Mouse (Mus musculus) embryo, embryonic 11.5 days (tissue): ENCODE results near the gene Mtnr1a.
"Not testable (repeated sequence)": the region's sequence is repeated elsewhere in the genome, so short reads cannot be mapped to it uniquely, and the experiment has no call there.

Experiments
- DNase-seq: peaks from one replicate; pipeline ENCODE4 v3.0.0-alpha.2; 2012; ENCODE audit warnings: low read depth, low spot score

Mtnr1a gene

GRCm38 (mm10) chr8:45068759-45069386, at the start of gene Mtnr1a:
Mtnr1a (plus strand) TSS chr8:45069137.
- peak; percentile 79 for DNase-seq

- no peak for DNase-seq
Measured at GRCm38 (mm10) chr8:45019241-45019640, 49.7 kb upstream of the Mtnr1a start.

- no peak for DNase-seq
Measured at GRCm38 (mm10) chr8:45021171-45021570, 47.8 kb upstream of the Mtnr1a start.

GRCm38 (mm10) chr8:45021911-45022665, 46.8 kb upstream of the Mtnr1a start:
- no peak for DNase-seq

GRCm38 (mm10) chr8:45028081-45028497, 40.8 kb upstream of the Mtnr1a start:
- DNase-seq = no peak

GRCm38 (mm10) chr8:45038350-45038749, 30.6 kb upstream of the Mtnr1a start:
- no peak for DNase-seq

- DNase-seq = no peak
Measured at GRCm38 (mm10) chr8:45044160-45044559, 24.8 kb upstream of the Mtnr1a start.

GRCm38 (mm10) chr8:45050451-45050850, 18.5 kb upstream of the Mtnr1a start:
- no peak for DNase-seq

GRCm38 (mm10) chr8:45051236-45051635, 17.7 kb upstream of the Mtnr1a start:
- no peak for DNase-seq

GRCm38 (mm10) chr8:45052205-45052604, 16.7 kb upstream of the Mtnr1a start:
- DNase-seq = no peak

GRCm38 (mm10) chr8:45052618-45053017, 16.3 kb upstream of the Mtnr1a start:
- no peak for DNase-seq

GRCm38 (mm10) chr8:45055500-45055899, 13.4 kb upstream of the Mtnr1a start:
- no peak for DNase-seq

GRCm38 (mm10) chr8:45056810-45057209, 12.1 kb upstream of the Mtnr1a start:
- no peak for DNase-seq

GRCm38 (mm10) chr8:45060083-45060482, 8.9 kb upstream of the Mtnr1a start:
- DNase-seq = no peak

- no peak for DNase-seq
Measured at GRCm38 (mm10) chr8:45062311-45062710, 6.6 kb upstream of the Mtnr1a start.

- DNase-seq = no peak
Measured at GRCm38 (mm10) chr8:45062982-45063924, 5.7 kb upstream of the Mtnr1a start.

GRCm38 (mm10) chr8:45064197-45064869, 4.6 kb upstream of the Mtnr1a start:
- no peak for DNase-seq

GRCm38 (mm10) chr8:45065391-45065790, 3.5 kb upstream of the Mtnr1a start:
- DNase-seq = not testable (repeated sequence)

GRCm38 (mm10) chr8:45070949-45071348, 2.0 kb downstream of the Mtnr1a start:
- no peak for DNase-seq

- DNase-seq = no peak
Measured at GRCm38 (mm10) chr8:45080850-45081249, 11.9 kb downstream of the Mtnr1a start.

- DNase-seq = no peak
Measured at GRCm38 (mm10) chr8:45093599-45093998, 24.7 kb downstream of the Mtnr1a start.
